Mouse (Mus musculus): Measurements from ENCODE around the gene Olfr418. TPM values are rescaled to one million over a fixed set of nuclear protein-coding genes. Genes with fewer than 3 reads are reported as not detected.

The Olfr418 gene
- polyA plus RNA-seq, 1 experiment from 2014 or later, result not detected

Other genes starting within 250 kb of the Olfr418 start
- gene Olfr1408, start 128.6 kb upstream of the Olfr418 start, polyA plus RNA-seq (2015; fragmentation: Nextera tagmentation; extraction: Ambion mirVana), result not detected in 2 replicates
- gene Olfr1406, start 75.4 kb upstream of the Olfr418 start, polyA plus RNA-seq (2015; fragmentation: Nextera tagmentation; extraction: Ambion mirVana), result not detected in 2 replicates
- not detected in 2 replicates for gene Olfr218, start 68.2 kb upstream of the Olfr418 start, polyA plus RNA-seq (2015; fragmentation: Nextera tagmentation; extraction: Ambion mirVana)
- gene Olfr1404, start 53.6 kb upstream of the Olfr418 start, polyA plus RNA-seq (2015; fragmentation: Nextera tagmentation; extraction: Ambion mirVana), result not detected in 2 replicates
- 0.16 TPM in 1 of 2 replicates, not detected in the other for gene Fcer1a, start 38.8 kb upstream of the Olfr418 start, polyA plus RNA-seq (2015; fragmentation: Nextera tagmentation; extraction: Ambion mirVana)
- not detected in 2 replicates for gene Mptx2, start 11.8 kb downstream of the Olfr418 start, polyA plus RNA-seq (2015; fragmentation: Nextera tagmentation; extraction: Ambion mirVana)
- 0.82 and 1.0 TPM in 2 replicates for gene Ackr1, start 67.7 kb downstream of the Olfr418 start, polyA plus RNA-seq (2015; fragmentation: Nextera tagmentation; extraction: Ambion mirVana)
- gene Aim2, start 84.9 kb downstream of the Olfr418 start, polyA plus RNA-seq (2015; fragmentation: Nextera tagmentation; extraction: Ambion mirVana), result 2.7 and 2.9 TPM in 2 replicates
- 0.71 and 1.3 TPM in 2 replicates for gene Cadm3, start 101.7 kb downstream of the Olfr418 start, polyA plus RNA-seq (2015; fragmentation: Nextera tagmentation; extraction: Ambion mirVana)
- 0.19 and 0.21 TPM in 2 replicates for gene Ifi206, start 225.0 kb downstream of the Olfr418 start, polyA plus RNA-seq (2015; fragmentation: Nextera tagmentation; extraction: Ambion mirVana)